Mouse (Mus musculus) urinary bladder, postnatal 4 days (tissue): Measurements from ENCODE around the gene Gipc3.

Experiments
- DNase-seq, 2 experiments: peaks; one replicate each; pipeline ENCODE4 v3.0.0; 2021 to 2022; ENCODE audit warnings: low spot score in 2 of 2

Gene Gipc3

GRCm38 (mm10) chr10:81367207-81367495 is 24.1 kb upstream of the Gipc3 start:
- DNase-seq = no peak

GRCm38 (mm10) chr10:81366477-81367206 is 23.6 kb upstream of the Gipc3 start:
- no peak for DNase-seq

- no peak for DNase-seq
Measured at GRCm38 (mm10) chr10:81365672-81366476, 22.8 kb upstream of the Gipc3 start, which contains the start of gene 4930404N11Rik. Gene 4930404N11Rik, minus strand, starts transcription at chr10:81365816.

- DNase-seq = no peak
Measured at GRCm38 (mm10) chr10:81365073-81365472, 22.0 kb upstream of the Gipc3 start.

- DNase-seq = no peak
Measured at GRCm38 (mm10) chr10:81364666-81365065, 21.6 kb upstream of the Gipc3 start.

- DNase-seq = no peak
Measured at GRCm38 (mm10) chr10:81363436-81364346, 20.6 kb upstream of the Gipc3 start.

- no peak for DNase-seq
Measured at GRCm38 (mm10) chr10:81362336-81362949, 19.4 kb upstream of the Gipc3 start.

GRCm38 (mm10) chr10:81360721-81361120 is 17.7 kb upstream of the Gipc3 start:
- DNase-seq = no peak

- no peak for DNase-seq
Measured at GRCm38 (mm10) chr10:81358841-81359240, 15.8 kb upstream of the Gipc3 start.

- DNase-seq = no peak
Measured at GRCm38 (mm10) chr10:81358209-81358608, 15.1 kb upstream of the Gipc3 start.

- peak; percentile 88 to 90 for DNase-seq
Measured at GRCm38 (mm10) chr10:81356991-81357844, 14.2 kb upstream of the Gipc3 start, which contains the start of gene Mfsd12. Gene Mfsd12, plus strand, starts transcription at chr10:81357491.

- DNase-seq = no peak
Measured at GRCm38 (mm10) chr10:81356352-81356990, 13.4 kb upstream of the Gipc3 start.

- DNase-seq = no peak
Measured at GRCm38 (mm10) chr10:81355533-81355932, 12.5 kb upstream of the Gipc3 start.

- no peak for DNase-seq
Measured at GRCm38 (mm10) chr10:81354738-81355477, 11.8 kb upstream of the Gipc3 start.

GRCm38 (mm10) chr10:81351678-81352291 is 8.7 kb upstream of the Gipc3 start:
- no peak for DNase-seq

- peak; percentile 99 to 100 for DNase-seq
Measured at GRCm38 (mm10) chr10:81350351-81351063, 7.4 kb upstream of the Gipc3 start, which contains the start of gene Hmg20b. Gene Hmg20b, minus strand, starts transcription at chr10:81350480.

- DNase-seq = no peak
Measured at GRCm38 (mm10) chr10:81349961-81350350, 6.9 kb upstream of the Gipc3 start.

- DNase-seq = peak in 1 of 2 experiments; percentile 53
Measured at GRCm38 (mm10) chr10:81349146-81349545, 6.1 kb upstream of the Gipc3 start.
